Mouse (Mus musculus) liver, adult 2 months (tissue): ENCODE results near the gene Try4.

Source experiments
- CTCF ChIP-seq: fragments of 200-500 bp; IDR thresholded peaks from 2 replicates; pipeline ENCODE4 v1.5.1; 2011; ENCODE audit warnings: low read depth, low read length, control low read depth
- POLR2A ChIP-seq: fragments of 200-500 bp; IDR thresholded peaks from 2 replicates; pipeline ENCODE4 v1.6.1; 2011; ENCODE audit warnings: low read length, control low read depth; ENCODE audit not compliant: insufficient read depth; ENCODE audit errors: extremely low read depth

GRCm38 (mm10) chr6:41257432-41257831, 44.6 kb upstream of the Try4 start:
- TF ChIP-seq POLR2A (no peak), CTCF (no peak)
